Mouse (Mus musculus) embryo, embryonic 11.5 days (tissue): Measurements from ENCODE around the gene Abcb6.

Source experiments
- DNase-seq: peaks from one replicate; pipeline ENCODE4 v3.0.0-alpha.2; 2012; ENCODE audit warnings: low read depth, low spot score

Gene Abcb6

GRCm38 (mm10) chr1:75201236-75201635 is 21.0 kb upstream of the Abcb6 start:
- DNase-seq = no peak

GRCm38 (mm10) chr1:75192452-75192851 is 12.3 kb upstream of the Abcb6 start:
- DNase-seq = no peak

- DNase-seq = peak; percentile 95
Measured at GRCm38 (mm10) chr1:75191622-75192402, 11.6 kb upstream of the Abcb6 start, which contains the start of the genes Ankzf1 and Atg9a. TSS of gene Ankzf1 (plus strand) at chr1:75192151. TSS of gene Atg9a (minus strand) at chr1:75192196.

- no peak for DNase-seq
Measured at GRCm38 (mm10) chr1:75191258-75191621, 11.0 kb upstream of the Abcb6 start.

DNA sequence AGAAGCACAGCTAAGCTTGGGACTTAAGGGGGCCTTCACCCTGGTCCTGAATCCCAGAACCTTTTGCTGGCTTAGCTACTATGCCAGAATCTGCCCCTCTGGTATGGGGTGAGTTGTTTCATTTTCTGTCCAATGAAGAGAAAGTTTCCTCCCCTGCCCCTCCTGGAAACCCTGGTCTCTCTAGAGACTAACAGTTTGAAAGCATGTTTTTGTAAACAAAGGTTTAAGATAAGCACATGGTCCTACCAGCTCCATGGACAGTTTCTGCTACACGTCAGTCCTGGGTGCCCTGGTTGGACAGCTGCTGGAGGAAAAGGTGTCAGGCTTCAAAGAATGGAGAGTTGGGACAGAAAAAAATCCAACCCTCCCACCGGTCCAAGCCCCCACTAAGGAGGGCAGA is 10.4 kb upstream of the Abcb6 start:
- no peak for DNase-seq

DNA sequence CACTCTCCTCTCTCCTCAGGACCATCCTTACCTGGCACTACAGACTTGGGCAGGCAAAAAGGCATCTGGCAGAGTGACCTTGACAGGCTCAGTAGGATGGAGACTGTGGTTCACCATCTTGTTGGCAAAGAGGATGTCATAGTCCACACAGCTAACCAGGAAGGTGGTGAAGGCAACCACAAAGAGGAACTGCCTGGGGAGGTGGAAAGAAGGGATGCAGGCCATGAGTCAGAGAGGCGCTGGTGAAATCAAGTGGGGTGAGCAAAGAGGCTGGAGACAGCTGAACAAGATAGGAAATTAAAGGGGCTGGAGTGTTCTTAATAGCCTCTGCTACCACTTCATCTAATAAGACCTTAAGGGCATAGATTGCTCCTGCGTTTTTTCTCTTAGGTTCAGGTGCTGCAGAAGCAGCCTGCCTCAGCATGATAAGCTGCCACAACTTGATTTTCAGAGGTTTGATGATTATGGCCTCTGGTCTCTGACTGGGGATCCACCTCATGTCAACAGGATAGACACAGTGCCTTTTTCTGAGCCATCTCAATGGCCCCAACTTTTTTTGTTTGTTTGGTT is 7.8 kb upstream of the Abcb6 start:
- DNase-seq = no peak

DNA sequence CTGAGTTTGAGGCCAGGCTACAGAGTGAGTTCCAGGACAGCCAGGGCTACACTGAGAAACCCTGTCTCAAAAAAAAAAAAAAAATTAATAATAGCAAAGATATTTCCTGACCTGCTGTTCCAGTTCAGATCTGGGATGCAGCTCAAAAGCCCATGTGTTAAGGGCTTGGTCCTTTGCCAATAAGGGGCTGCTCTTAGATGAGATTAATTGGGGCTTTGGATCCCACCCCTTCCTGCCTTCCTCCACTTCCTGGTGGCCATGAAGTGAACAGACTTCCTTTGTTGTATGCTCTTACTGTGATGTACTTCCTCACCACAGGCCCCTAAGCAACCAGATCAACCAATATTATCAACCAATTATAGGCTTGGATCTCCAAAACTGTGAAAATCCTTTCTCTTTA is 6.9 kb upstream of the Abcb6 start:
- no peak for DNase-seq

DNA sequence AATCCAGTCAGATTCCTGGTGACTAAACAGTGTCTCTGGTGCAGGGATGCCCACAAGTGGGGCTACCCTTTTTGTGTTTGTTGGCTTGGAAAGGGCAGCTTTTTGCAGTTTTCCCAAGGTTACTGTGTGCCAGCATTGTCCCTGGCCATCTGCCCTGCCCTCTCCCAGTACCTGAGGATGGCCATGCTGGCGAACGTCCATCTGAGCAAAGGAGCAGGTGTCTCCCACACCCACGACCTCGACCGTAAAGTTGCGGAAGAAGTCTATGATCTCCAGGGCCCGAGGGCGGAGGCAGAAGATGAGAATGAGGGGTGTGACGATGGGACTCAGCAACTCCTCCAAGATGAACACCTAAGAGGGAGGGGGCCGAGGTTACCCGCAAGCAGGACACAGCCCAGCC is 5.3 kb upstream of the Abcb6 start:
- DNase-seq = no peak

GRCm38 (mm10) chr1:75182160-75182559 is 2.0 kb upstream of the Abcb6 start:
- no peak for DNase-seq

- DNase-seq = no peak
Measured at GRCm38 (mm10) chr1:75181377-75181870, 1.2 kb upstream of the Abcb6 start.

DNA sequence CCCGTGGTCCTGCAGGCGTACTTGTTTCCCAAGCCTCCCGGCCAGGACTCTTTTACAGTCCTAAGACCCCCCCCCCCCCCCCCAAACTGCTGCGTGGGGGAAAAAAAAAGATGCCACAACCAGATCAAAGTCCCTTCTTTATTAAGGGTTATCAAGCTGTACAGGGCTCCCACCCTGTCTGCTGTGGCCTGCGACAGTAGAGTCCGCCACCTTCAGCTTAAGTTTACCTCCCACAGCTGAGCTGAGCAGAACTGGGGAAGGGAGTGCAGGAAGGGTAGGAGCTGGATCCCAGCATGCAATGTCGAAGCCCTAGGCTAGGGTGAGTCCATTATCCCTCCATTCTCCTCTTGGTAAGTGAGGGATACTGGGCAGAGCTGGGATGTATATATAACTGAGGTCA is 549 bp upstream of the Abcb6 start:
- DNase-seq = no peak

- DNase-seq = no peak
Measured at GRCm38 (mm10) chr1:75179334-75180104, 673 bp downstream of the Abcb6 start.

- peak; percentile 97 for DNase-seq
Measured at GRCm38 (mm10) chr1:75168472-75169464, 11.4 kb downstream of the Abcb6 start, which contains the start of gene Zfand2b. TSS of gene Zfand2b (plus strand) at chr1:75168646.

GRCm38 (mm10) chr1:75168093-75168471 is 12.1 kb downstream of the Abcb6 start:
- DNase-seq = no peak

DNA sequence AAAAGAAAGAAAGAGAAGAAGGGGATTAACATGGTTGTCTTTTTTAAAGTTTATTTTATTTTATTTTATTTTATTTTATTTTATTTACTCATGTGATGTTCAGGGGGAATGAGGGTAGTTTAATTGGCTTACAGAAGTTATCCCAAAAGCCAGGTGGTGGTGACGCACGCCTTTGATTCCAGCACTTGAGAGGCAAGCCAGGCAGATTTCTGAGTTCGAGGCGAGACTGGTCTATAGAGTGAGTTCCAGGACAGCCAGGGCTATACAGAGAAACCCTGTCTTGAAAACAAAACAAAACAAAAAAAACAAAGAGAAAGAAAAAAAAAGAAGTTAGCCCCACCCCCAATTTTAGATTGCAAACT is 20.0 kb downstream of the Abcb6 start:
- no peak for DNase-seq

DNA sequence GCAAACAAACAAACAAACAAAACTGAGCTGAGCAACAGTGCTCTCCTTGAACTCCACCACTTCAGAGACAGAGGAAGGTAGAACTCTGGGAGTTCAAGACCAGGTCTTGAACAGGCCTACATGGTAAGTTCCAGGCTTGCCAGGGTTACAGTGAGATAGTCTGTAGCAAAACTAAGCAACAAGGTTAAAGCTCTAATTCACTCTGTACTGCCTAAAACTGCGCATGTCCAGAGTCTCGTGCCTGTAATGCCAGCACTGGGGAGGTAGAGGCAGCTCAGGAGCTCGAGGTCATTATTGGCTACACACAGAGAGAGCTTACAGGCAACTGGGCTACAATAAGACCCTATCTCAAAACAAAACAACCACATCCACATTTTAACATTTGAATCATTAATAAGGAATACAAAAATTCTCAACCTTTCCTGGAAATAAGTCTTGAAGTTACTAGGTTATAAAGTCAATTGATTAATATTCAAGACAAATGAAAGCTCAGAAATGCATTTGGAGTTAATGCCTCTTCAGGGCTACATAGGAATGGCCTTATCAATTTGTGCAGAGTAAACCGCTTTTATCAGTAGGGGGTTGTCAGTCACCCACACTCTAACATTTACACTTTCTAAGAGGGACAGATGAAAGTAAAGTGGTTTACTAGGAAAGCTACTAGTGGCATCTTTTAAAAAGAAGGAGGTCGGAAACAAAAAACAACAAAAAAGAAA is 20.5 kb downstream of the Abcb6 start:
- DNase-seq = no peak

DNA sequence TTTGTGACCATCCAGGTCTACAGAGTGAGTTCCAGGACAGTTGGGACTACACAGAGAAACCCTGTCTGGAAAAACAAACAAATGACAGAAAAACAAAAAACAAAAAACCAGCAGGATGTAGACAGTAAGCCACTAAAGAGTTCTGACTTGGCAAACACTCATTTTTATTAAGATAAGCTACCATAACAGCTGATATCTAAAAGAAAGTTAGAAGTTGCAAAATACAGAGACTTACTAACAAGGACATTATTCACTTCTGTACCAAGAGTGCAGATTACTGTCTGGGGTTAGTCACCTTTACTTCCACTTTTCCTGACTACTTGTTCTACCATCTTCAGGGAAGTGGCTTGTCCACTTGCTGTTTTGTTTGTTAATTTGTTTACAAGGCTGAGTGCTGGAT is 21.2 kb downstream of the Abcb6 start:
- DNase-seq = no peak

DNA sequence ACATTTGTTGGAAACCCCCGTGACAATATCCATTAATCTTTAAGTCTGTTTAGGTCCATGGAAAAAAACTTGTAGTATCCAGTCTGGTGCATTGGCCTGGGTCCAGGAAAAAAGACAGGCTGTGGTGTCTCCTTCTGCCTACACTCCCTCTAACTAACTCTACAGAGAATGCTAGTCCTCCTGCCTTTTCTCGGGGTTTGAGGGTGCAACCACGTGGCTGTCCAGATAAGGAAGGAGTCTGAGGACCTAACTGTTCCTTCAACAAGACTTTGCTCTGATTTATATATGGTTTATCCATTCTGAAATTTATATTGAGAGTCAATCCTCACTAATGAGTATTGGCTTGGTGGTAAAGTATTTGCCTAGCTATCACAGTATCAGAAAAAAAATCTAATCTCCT is 24.4 kb downstream of the Abcb6 start:
- DNase-seq = no peak

- no peak for DNase-seq
Measured at GRCm38 (mm10) chr1:75148727-75149126, 31.5 kb downstream of the Abcb6 start.

GRCm38 (mm10) chr1:75147411-75148135 is 32.6 kb downstream of the Abcb6 start:
- DNase-seq = no peak
